Mouse (Mus musculus) erythroblast, embryonic 14.5 days (primary cell): ENCODE measurements around the gene Egflam.

Experiments
- GATA1 ChIP-seq: IDR thresholded peaks from 2 replicates; pipeline ENCODE4 v1.6.1; 2012; ENCODE audit warnings: low read length, inconsistent platforms, mixed read lengths
- TAL1 ChIP-seq: IDR thresholded peaks from 3 replicates; pipeline ENCODE4 v1.6.1; 2012; ENCODE audit warnings: low read length, inconsistent platforms, mixed read lengths

GRCm38 (mm10) chr15:7226225-7226624 is 172.0 kb downstream of the Egflam start:
- TF ChIP-seq TAL1 (no peak), GATA1 (no peak)
